Mouse (Mus musculus) CD4-positive naive resting alpha-beta T cell, adult 76 days (primary cell): ENCODE data around the gene Afg3l1. TPM values are rescaled to one million over a fixed set of nuclear protein-coding genes. Genes with fewer than 3 reads are reported as not detected.

Source experiments
- total RNA-seq: library from RNA; stranded (reverse); gene quantifications from one replicate; pipeline ENCODE4 v1.2.4, GENCODE M21; 2023

Gene Afg3l1
- 46.9 TPM for total RNA-seq

GRCm38 (mm10) chr8:123477737-123478258 is at the start of gene Afg3l1:
Afg3l1 (plus strand) TSS chr8:123477903.

GRCm38 (mm10) chr8:123514781-123515539 is 37.3 kb downstream of the Afg3l1 start, which contains the start of gene Dbndd1:
Dbndd1 (minus strand) TSS chr8:123515463.

GRCm38 (mm10) chr8:123518667-123519066 is 41.0 kb downstream of the Afg3l1 start, which contains the start of gene Gas8:
Gas8 (plus strand) TSS chr8:123518834.

Other genes starting within 250 kb of the Afg3l1 start
- 11.0 TPM for gene Spata2l, start 241.7 kb upstream of the Afg3l1 start, total RNA-seq
- 25.1 TPM for gene Zfp276, start 223.7 kb upstream of the Afg3l1 start, total RNA-seq
- gene Vps9d1, start 223.6 kb upstream of the Afg3l1 start, total RNA-seq, result 28.8 TPM
- 10.6 TPM for gene Fanca, start 159.3 kb upstream of the Afg3l1 start, total RNA-seq
- gene Spire2, start 145.2 kb upstream of the Afg3l1 start, total RNA-seq, result not detected
- 247 TPM for gene Tcf25, start 104.2 kb upstream of the Afg3l1 start, total RNA-seq
- gene Mc1r, start 70.8 kb upstream of the Afg3l1 start, total RNA-seq, result not detected
- gene Tubb3, start 66.5 kb upstream of the Afg3l1 start, total RNA-seq, result 0.41 TPM
- 13.2 TPM for gene Def8, start 54.4 kb upstream of the Afg3l1 start, total RNA-seq
- not detected for gene Dbndd1, start 37.6 kb downstream of the Afg3l1 start, total RNA-seq
- gene Gas8, start 40.9 kb downstream of the Afg3l1 start, total RNA-seq, result 3.1 TPM
- not detected for gene Rhou, start 176.0 kb downstream of the Afg3l1 start, total RNA-seq